Mouse (Mus musculus) forebrain, embryonic 15.5 days (tissue): ENCODE results near the gene Anxa5. TPM values are rescaled to one million over a fixed set of nuclear protein-coding genes. Genes with fewer than 3 reads are reported as not detected.

Experiments used
- ATAC-seq: fragments of 200-750 bp; cut with Nextera tagmentation; replicated peaks from 2 replicates; pipeline ENCODE4 v1.8.0; 2017; ENCODE audit warnings: mild to moderate bottlenecking, moderate TSS enrichment, moderate library complexity
- H3K27ac ChIP-seq: fragments of 300-500 bp; sonication (generic); replicated peaks from 2 replicates; pipeline ENCODE4 v1.5.1; 2015; ENCODE audit warnings: mild to moderate bottlenecking, inconsistent platforms
- H3K27me3 ChIP-seq: fragments of 300-500 bp; sonication (generic); 2 replicates; pipeline ENCODE4 v1.6.1; 2015; ENCODE audit warnings: inconsistent platforms
- H3K36me3 ChIP-seq: fragments of 300-500 bp; sonication (generic); 2 replicates; pipeline ENCODE4 v1.6.1; 2015; ENCODE audit warnings: mild to moderate bottlenecking, inconsistent platforms
- H3K4me1 ChIP-seq: fragments of 300-500 bp; sonication (generic); 2 replicates; pipeline ENCODE4 v1.6.1; 2015; ENCODE audit warnings: inconsistent platforms
- H3K4me2 ChIP-seq: fragments of 300-500 bp; sonication (generic); replicated peaks from 2 replicates; pipeline ENCODE4 v1.6.1; 2015; ENCODE audit warnings: mild to moderate bottlenecking, inconsistent platforms
- H3K4me3 ChIP-seq: fragments of 300-500 bp; sonication (generic); 2 replicates; pipeline ENCODE4 v1.5.1; 2015; ENCODE audit warnings: mild to moderate bottlenecking, inconsistent platforms
- H3K9ac ChIP-seq: fragments of 300-500 bp; sonication (generic); replicated peaks from 2 replicates; pipeline ENCODE4 v1.6.1; 2015; ENCODE audit warnings: mild to moderate bottlenecking, inconsistent platforms
- H3K9me3 ChIP-seq: fragments of 300-500 bp; sonication (generic); 2 replicates; pipeline ENCODE4 v1.6.1; 2016; ENCODE audit warnings: inconsistent platforms
- WGBS: fragments of 180-500 bp; shearing (Covaris S2); methylation state at CpG from one replicate; pipeline ENCODE4 v1.1.7; 2015; ENCODE audit warnings: mixed read lengths; 5-methylcytosine and 5-hydroxymethylcytosine counted together
- microRNA-seq: library from miRNA; unstranded; fragments of <30 nt; microRNA quantifications from one replicate; pipeline ENCODE4, GENCODE M21; 2016
- polyA plus RNA-seq: library from polyadenylated mRNA; unstranded; fragments of >200 nt; fragmentation: Nextera tagmentation; extraction: Ambion mirVana; gene quantifications from 2 replicates; pipeline ENCODE4 v1.2.1, GENCODE M21; 2015

The Anxa5 gene
- polyA plus RNA-seq, 1 experiment from 2014 or later: 56.2 TPM

DNA sequence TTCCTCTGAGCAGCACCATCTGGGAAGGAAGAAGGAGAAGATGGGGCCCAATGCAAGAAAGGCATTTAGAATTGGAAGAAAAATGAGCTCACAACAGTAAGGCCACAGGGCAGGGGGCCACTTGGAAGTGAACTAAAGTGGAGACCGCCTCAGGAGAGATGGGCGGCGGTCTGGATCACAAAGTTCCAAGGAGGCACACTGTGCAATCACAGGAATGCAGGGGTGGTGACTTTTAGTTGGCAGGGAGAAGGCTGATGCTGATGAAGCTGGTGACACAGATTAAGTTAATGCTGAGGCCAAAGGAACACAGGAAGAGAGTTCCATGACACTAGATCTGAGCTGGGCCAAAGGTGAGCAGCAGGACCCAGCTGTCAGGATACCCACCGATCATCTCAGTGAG, 35.4 kb downstream of the Anxa5 start:
- no peak overlapping the region for H3K9ac ChIP-seq
- H3K27ac ChIP-seq: no peak overlapping the region
- H3K4me3 ChIP-seq: no peak overlapping the region
- no peaks in the 10 kb centered on the region for H3K4me1 ChIP-seq
- no peaks in the 10 kb centered on the region for H3K36me3 ChIP-seq
- H3K27me3 ChIP-seq: no peaks in the 10 kb centered on the region
- 77% methylated on average over 4 of the region's 4 CpGs for WGBS
- no peak overlapping the region for H3K4me2 ChIP-seq
- ATAC-seq: no peak
- no peaks in the 10 kb centered on the region for H3K9me3 ChIP-seq

DNA sequence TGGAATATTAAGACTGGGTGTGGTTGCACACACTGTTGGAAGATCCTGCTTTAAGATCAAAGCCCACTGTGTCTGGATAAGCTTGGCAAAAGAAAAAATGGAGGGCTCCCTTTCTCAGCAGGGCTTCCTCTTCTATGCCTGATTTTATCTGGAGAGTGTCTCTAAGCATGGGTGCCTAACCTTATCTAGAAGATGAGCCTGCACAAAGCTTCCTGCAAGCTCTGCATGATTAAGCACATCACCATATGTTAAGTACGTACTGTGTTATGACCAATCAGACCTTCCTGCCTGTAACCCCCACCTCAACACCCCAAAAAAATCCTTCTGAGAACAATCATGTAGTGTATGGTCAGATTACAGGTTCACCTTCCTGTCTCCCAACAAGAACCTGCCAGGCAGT, 45.3 kb downstream of the Anxa5 start:
- Histone ChIP-seq H3K27ac (no peak overlapping the region), H3K9me3 (no peaks in the 10 kb centered on the region), H3K27me3 (no peaks in the 10 kb centered on the region), H3K36me3 (no peaks in the 10 kb centered on the region), H3K9ac (no peak overlapping the region), H3K4me2 (no peak overlapping the region), H3K4me3 (no peak overlapping the region), H3K4me1 (no peaks in the 10 kb centered on the region)
- no peak for ATAC-seq
- 94% methylated on average over 1 of the region's 1 CpGs for WGBS

DNA sequence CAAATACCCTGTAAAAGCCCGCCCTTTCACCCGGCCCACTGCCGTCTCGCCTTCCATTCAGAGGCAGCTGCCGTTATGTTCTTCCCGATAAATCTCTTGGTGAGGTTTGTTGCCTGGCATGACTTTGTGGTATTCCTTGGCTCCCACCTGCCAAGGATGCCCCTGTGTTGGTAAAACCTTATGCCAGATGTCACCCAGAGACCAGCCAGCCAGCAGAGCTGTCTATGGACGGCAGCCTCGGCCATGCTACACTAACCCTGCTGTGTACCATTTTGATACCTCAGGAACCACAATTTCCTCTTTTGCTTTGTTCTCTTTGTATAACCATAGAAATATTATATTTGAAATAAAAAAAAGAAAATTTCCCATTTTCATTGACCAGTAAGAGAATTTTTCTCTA, 48.3 kb downstream of the Anxa5 start:
- H3K9ac ChIP-seq: no peak overlapping the region
- ATAC-seq: no peak
- no peaks in the 10 kb centered on the region for H3K4me1 ChIP-seq
- 94% methylated on average over 8 of the region's 8 CpGs for WGBS
- no peak overlapping the region for H3K4me2 ChIP-seq
- no peak overlapping the region for H3K27ac ChIP-seq
- H3K36me3 ChIP-seq: no peaks in the 10 kb centered on the region
- H3K27me3 ChIP-seq: no peaks in the 10 kb centered on the region
- H3K9me3 ChIP-seq: no peaks in the 10 kb centered on the region
- H3K4me3 ChIP-seq: no peak overlapping the region

DNA sequence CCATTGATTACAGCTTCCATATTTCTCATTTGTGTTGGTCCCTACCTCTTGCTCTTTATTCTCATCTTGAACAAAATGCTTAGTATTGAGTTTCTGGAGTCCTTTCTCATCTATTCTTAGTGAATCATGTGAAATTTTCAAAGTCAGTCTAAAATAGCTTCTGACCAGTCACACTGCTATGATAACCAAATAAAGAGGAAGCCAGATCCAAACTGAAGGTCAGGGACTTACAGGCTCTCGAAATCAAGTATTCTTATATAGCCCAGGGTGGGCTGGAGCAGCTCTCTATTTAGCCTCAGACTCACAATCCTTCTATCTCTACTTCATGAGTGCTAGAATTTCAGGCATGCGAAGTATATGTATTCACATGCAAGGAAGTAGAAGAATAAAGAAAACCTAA, 66.2 kb downstream of the Anxa5 start:
- Histone ChIP-seq H3K4me3 (no peak overlapping the region), H3K27me3 (no peaks in the 10 kb centered on the region), H3K27ac (no peak overlapping the region), H3K36me3 (no peaks in the 10 kb centered on the region), H3K9ac (no peak overlapping the region), H3K4me2 (no peak overlapping the region), H3K4me1 (no peaks in the 10 kb centered on the region), H3K9me3 (no peaks in the 10 kb centered on the region)
- no peak for ATAC-seq
- 90% methylated on average over 2 of the region's 2 CpGs for WGBS

DNA sequence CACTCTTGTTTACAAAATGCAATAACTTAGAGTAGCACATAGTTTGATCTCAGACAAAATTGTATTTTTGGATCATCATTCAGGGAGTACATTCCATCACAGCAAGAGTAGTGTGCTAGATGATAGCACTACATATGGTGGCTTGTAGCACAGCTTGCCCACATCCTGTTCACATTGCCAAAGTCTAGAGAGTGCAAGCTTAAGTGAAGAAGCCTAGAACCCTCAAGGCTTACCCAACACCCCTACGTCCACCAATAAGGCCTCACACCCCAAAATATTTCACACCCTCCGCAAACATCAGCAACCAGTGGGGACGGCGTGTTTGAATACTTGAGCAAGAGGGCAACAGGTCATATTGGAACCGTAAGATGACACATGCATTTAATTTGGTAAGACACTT, 68.7 kb downstream of the Anxa5 start:
- H3K9me3 ChIP-seq: no peaks in the 10 kb centered on the region
- H3K36me3 ChIP-seq: no peaks in the 10 kb centered on the region
- 97% methylated on average over 5 of the region's 5 CpGs for whole genome bisulfite sequencing
- no peak overlapping the region for H3K4me3 ChIP-seq
- H3K27me3 ChIP-seq: no peaks in the 10 kb centered on the region
- no peaks in the 10 kb centered on the region for H3K4me1 ChIP-seq
- ATAC-seq: no peak
- H3K9ac ChIP-seq: no peak overlapping the region
- H3K27ac ChIP-seq: no peak overlapping the region
- H3K4me2 ChIP-seq: no peak overlapping the region

DNA sequence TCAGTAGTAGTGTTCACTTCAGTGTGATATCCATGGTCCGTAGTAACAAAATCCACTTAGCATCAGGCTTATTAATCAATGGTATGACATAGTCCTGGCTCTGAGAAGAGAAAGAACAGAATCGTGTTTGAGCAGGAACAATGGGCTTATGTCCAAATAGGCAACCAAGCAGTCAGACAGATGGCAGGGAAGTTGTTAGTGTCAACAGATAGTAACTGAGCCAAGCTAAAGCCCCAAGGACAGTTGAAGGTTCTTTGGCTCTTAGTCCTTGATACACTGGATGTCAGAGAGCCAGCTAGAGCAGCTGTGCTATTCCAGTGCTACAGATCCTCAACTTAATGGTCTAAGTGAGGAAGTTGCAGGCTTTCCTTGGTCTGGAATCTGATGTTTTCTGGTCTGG, 69.4 kb downstream of the Anxa5 start:
- 42% methylated on average over 2 of the region's 2 CpGs for WGBS
- ATAC-seq: peak; percentile 61; the same call in 1 of the 2 replicates

DNA sequence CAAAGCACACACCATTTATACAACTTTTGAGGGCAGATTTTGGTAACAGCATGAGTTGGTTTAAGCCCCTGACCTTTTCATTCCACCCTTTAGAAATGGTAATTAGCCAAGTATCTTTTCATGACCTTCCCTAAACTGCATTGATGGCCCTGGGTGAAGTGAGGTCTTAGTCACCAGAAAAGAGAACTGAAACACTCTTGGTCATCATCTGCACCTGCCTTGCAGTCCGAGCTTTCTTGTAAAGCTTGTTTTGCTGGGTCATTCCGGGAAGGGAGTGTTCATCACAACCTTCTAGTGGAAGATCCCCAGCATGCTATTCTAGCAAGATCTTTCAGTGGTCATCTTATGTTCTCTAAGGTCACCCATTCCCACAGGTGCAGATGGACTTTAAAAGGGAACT, 73.8 kb downstream of the Anxa5 start:
- Histone ChIP-seq H3K9ac (no peak overlapping the region), H3K4me2 (no peak overlapping the region), H3K4me1 (no peaks in the 10 kb centered on the region), H3K9me3 (no peaks in the 10 kb centered on the region), H3K27me3 (no peaks in the 10 kb centered on the region), H3K4me3 (no peak overlapping the region), H3K36me3 (no peaks in the 10 kb centered on the region), H3K27ac (no peak overlapping the region)
- ATAC-seq: no peak
- 31% methylated on average over 2 of the region's 2 CpGs for WGBS

More for the DNA sequence above, 69.4 kb downstream of the Anxa5 start:
- Histone ChIP-seq H3K4me3 (no peak overlapping the region), H3K36me3 (no peaks in the 10 kb centered on the region), H3K4me1 (no peaks in the 10 kb centered on the region), H3K27me3 (no peaks in the 10 kb centered on the region), H3K9ac (no peak overlapping the region), H3K9me3 (no peaks in the 10 kb centered on the region), H3K27ac (no peak overlapping the region), H3K4me2 (no peak overlapping the region)

DNA sequence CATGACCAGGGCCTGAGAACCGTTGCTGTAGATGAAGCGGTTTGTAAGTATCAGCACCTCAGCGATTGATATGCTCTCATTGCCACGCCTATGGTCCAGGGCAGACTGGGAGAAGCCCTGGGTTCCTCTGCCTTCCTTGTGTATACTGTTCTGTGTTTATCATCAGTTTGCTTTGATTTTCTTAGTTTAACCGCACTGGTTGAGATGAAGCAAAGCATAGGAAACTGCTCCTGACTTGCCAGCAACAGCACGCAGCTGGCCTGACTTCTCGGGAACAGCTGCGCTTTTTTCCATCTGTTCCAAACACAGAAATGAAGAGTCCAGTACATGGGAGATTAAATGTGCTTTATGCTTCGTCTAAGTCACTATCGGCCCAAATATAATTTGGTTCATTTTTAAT, 75.0 kb downstream of the Anxa5 start:
- H3K9ac ChIP-seq: no peak overlapping the region
- H3K36me3 ChIP-seq: no peaks in the 10 kb centered on the region
- H3K4me2 ChIP-seq: no peak overlapping the region
- H3K9me3 ChIP-seq: no peaks in the 10 kb centered on the region
- no peaks in the 10 kb centered on the region for H3K27me3 ChIP-seq
- H3K4me1 ChIP-seq: no peaks in the 10 kb centered on the region
- WGBS: 74% methylated on average over 10 of the region's 10 CpGs
- no peak overlapping the region for H3K4me3 ChIP-seq
- ATAC-seq: 0 out of 2 replicates have a peak, but pooled peaks have one; percentile 29
- no peak overlapping the region for H3K27ac ChIP-seq

Small RNAs within 50 kb of the gene (microRNA-seq; reads per million reads assigned to microRNA genes)
- not detected for gene Mir7009

Other genes with a start within 250 kb of the Anxa5 start
- gene 1810062G17Rik, start within 50 bp of the Anxa5 start, polyA plus RNA-seq: 0.20 TPM in 1 of 2 replicates, not detected in the other
- gene Gm11549, start 45.9 kb upstream of the Anxa5 start, polyA plus RNA-seq: 0.36 and 0.43 TPM in 2 replicates
- 84.6 and 86.7 TPM in 2 replicates for gene Exosc9, start 76.7 kb upstream of the Anxa5 start, polyA plus RNA-seq
- gene Ccna2, start 96.3 kb upstream of the Anxa5 start, polyA plus RNA-seq: 90.1 and 101 TPM in 2 replicates
- 19.8 and 20.1 TPM in 2 replicates for gene Bbs7, start 137.6 kb upstream of the Anxa5 start, polyA plus RNA-seq
- gene Trpc3, start 214.3 kb upstream of the Anxa5 start, polyA plus RNA-seq: 4.0 and 5.5 TPM in 2 replicates